Mouse (Mus musculus): ENCODE data around the gene Tnk2.

Tnk2 gene

DNA sequence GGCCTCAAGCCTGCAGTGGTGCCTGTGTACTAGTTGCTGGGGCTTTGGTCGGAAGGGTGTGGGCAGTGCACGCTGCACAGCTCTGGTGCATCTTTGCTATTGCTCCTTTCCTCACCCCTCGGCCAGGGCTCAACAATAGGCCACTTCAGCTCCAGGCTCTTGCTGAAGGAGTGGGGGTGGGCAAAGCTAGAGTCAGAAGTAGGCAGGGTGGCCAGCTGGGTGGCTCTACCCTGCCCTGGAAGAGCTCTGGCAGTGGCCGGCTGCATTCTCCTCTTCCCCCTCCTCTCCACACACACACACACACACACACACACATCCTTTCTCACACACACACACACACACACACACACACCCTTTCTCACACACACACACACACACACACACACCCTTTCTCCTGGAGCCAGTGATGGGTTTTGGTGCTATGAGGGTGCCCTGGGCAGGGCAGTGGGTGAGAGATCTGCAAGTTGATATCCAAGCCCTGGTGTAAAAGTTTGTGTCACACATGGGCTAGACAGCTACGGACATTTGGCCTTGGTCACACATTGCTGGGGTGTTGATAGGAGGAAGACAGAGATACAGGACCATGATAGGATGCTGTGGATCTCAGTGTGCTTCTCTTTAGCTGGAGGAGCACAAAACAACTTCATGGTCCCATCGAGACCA is 10.5 kb downstream of the Tnk2 start:
- in situ Hi-C loops (cut with MboI; ENCODE audit: low pct_unique_long_range_greater_than_20kb in 1 of 2, low sequenced_read_pairs in 2 of 2, unreplicated experiment in 1 of 2): loop anchor here (5.0 kb wide), 1 partner anchor 33 kb away; no protein-coding TSS in a partner anchor

DNA sequence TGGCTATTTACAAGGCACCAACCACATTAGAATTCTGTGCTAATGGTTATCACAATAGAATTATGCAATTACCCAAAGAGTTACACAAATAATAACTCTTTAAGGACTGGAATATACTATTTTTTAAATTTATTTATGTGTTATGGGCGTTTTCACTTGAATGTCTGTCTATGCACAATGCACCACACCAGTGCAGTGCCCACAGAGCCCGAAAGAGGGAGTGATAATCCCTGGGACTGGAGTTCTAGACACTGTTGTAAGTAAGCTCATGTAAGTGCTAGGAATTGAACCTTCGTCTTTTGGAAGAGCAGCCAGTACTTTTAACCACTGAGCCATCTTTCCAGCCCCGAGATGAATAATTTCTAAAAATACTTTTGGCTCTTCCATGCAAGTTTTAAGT is 11.9 kb downstream of the Tnk2 start:
- in situ Hi-C loops (cut with MboI; ENCODE audit: low pct_unique_long_range_greater_than_20kb in 1 of 2, low sequenced_read_pairs in 2 of 2, unreplicated experiment in 1 of 2): no loop called here

DNA sequence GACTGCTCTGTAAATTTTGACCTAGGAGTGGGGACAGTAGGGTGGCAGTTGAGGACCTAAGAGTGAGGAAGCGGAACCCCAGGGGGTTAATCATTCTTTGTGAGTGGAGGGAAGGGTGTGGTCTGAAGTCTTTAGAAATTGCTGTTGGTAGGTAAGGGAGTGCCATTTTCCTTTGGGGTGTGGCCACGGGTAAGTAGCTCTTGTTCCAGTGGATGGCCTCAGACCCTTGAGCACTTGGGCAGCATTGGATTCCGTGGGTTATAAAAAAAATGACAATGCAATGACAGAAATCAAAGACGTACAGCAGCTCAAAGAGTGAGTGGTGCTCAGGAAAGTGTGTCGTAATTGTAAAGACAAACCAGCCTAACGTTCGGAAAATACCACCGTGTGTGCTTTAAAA is 12.6 kb downstream of the Tnk2 start:
- in situ Hi-C loops (cut with MboI; ENCODE audit: low pct_unique_long_range_greater_than_20kb in 1 of 2, low sequenced_read_pairs in 2 of 2, unreplicated experiment in 1 of 2): no loop called here

DNA sequence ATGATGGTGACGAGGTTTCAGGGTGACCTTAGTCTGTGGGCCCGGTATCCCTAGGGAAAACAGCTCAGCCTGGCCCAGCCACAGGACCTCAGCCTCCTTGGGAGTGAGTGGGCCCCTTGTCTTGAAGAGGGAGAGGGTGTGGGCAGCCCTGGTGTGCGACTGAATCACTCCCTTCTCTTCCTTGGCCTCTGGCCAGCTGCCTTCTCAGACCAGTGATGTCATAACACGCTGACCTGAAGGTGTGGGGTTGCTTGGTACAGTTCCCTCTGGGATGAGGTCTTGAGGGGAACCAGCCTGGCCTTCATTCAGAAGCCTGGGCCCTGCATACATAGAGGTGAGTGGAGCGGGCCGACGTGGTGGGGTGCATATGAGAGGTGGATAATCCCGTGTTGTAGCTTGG is 13.1 kb downstream of the Tnk2 start:
- in situ Hi-C loops (cut with MboI; ENCODE audit: low pct_unique_long_range_greater_than_20kb in 1 of 2, low sequenced_read_pairs in 2 of 2, unreplicated experiment in 1 of 2): no loop called here

DNA sequence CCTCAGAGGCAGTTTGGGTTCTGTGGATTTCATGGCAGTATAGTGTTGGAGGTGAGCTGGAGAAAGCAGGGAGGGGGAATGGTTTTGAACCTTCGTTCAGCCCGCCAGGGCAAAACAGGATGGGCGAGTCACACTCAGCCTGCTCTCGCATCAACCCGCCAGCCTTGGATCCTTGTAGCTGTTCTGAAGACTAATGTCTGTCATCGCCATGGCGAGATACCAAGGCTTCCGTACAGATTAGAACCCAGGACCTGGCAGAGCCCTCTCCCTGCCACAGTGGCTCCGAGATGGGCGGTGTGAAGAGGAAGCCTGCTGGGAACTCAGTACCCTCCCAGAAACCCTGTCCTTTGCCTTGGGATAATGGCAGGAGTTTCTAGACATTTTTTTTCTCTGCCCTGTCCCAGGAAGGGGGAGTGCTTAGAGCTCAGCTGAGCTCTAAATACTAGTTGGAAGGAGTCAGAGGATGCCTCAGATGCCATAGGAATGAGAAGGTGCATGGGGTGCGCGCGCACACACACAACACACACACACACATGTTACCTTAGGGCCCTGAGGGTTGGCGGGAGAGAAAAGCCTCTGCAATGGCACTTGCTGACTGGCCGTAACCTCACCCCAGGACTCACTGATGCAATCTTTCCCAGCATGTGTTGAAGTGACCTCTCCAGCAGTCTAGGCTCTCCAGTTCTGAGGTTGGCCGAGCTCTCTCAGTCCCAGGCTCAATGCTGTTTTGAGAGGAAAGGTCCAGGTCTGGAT is 14.0 kb downstream of the Tnk2 start:
- in situ Hi-C loops (cut with MboI; ENCODE audit: low pct_unique_long_range_greater_than_20kb in 1 of 2, low sequenced_read_pairs in 2 of 2, unreplicated experiment in 1 of 2): no loop called here

DNA sequence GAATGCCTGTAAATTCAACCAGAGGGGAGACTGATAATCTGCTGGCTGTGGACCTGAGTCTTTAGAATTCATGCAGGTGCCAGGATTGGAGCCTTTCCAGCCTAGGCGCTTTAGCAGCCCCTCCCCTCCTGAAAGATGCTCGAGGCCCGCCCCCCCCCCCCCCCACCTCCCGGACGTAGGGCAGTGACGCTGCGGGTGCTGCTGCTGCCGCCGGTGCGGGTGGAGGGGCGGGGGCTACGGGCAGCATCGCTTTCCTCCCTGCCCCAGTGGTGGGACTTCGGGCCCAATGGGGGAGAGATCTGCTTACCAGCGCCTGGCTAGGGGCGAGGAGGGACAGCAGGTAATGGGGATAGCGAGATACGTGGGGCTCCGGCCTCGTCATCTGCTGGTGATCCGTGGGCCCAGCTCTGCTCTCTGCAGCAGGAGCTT is 15.1 kb downstream of the Tnk2 start:
- in situ Hi-C loops (cut with MboI; ENCODE audit: low pct_unique_long_range_greater_than_20kb in 1 of 2, low sequenced_read_pairs in 2 of 2, unreplicated experiment in 1 of 2): no loop called here

DNA sequence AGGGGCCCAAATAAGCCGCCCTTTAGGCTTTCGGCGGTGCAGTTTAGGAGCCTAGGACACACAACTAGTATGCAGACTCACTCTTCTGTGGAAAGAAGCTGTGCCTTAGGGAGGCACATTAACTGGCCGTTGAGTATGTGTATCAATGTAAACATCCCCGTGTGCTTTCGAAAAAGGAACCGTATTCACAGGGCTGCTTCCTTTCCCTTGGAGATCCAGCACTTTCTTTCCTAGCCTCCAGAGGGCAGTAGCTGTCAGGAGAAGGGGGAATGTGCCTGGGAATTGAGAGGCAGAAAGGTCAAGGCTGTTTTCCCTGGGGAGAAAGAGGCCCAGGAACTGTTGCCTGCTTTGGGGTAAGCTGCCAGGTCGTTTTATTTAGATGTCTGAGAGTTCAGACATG is 15.7 kb downstream of the Tnk2 start:
- in situ Hi-C loops (cut with MboI; ENCODE audit: low pct_unique_long_range_greater_than_20kb in 1 of 2, low sequenced_read_pairs in 2 of 2, unreplicated experiment in 1 of 2): no loop called here

DNA sequence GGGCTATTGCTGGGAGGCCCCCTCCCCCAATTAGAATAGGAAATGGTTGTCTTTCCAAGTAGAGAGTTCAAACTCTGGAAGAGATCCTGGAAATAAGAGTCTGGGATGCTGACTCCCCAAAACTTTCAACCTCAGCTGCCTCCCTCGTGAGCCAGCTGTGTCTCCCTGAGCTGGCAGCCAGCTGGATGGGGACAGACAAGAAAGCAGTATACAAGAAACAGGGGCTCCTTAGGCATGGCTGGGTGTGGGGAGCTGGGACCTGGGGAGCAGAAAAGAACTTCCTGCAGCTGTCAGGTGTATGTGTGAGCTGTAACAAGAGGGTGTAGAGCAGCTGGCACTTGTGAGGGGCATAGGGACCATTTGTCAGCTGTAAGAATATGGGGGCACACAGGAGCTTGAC is 16.4 kb downstream of the Tnk2 start:
- in situ Hi-C loops (cut with MboI; ENCODE audit: low pct_unique_long_range_greater_than_20kb in 1 of 2, low sequenced_read_pairs in 2 of 2, unreplicated experiment in 1 of 2): no loop called here

DNA sequence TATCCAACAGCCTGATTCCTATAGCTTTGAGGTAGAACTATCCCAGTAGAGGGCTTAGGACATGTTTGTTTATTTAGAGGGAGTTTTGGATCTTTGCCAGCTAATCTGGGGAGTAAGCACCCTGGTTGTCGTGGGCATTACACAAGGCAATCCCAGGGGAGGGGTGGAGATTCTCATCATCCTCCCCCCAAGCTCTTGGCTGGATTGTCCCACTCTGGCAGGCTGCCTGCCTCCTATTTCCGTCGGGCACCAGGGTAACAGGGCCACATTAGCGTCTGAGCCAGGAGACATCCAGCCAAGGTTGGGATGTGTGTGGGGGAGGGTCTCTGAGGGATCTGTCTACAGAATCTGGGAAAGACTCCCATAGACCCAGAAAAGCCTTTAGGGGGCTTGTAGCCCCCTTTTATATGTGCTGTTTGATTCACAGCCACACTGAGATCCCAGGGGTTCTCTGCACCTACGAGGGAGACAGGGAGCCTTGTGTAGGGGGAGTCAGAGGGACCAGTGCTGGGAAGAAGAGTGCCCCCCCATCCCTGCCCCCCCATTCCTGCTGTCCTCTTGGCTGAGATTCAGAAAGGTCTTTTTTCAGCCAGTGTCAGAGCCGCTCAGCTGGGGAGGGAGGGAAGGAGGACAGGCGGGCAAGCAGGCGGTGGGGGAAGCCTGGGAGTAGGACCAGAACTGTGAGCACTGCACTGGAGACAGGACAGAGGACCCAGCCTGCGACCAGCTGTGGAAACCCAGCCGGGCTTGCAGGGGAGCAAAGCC is 17.1 kb downstream of the Tnk2 start:
- in situ Hi-C loops (cut with MboI; ENCODE audit: low pct_unique_long_range_greater_than_20kb in 1 of 2, low sequenced_read_pairs in 2 of 2, unreplicated experiment in 1 of 2): no loop called here

DNA sequence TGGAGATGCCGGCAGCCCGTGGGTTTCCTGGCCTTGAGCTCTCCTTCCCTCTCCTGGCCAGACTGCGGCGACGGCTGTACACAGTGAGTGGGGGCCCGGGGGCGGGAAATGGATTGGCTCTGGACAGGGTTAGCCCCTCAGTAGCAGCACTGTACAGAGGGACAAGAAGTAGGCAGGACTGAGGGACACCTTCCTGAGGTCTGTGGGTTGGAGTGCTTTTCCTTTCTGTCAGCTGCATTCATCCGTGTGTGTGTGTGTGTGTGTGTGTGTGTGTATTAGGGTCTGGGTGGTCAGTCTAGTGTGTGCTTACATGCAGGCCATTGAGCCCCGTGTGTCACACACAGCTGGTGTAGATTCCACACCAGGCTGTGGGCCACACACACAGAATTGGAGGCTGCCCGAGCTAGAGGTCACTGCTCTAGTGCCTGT is 17.8 kb downstream of the Tnk2 start:
- in situ Hi-C loops (cut with MboI; ENCODE audit: low pct_unique_long_range_greater_than_20kb in 1 of 2, low sequenced_read_pairs in 2 of 2, unreplicated experiment in 1 of 2): no loop called here

DNA sequence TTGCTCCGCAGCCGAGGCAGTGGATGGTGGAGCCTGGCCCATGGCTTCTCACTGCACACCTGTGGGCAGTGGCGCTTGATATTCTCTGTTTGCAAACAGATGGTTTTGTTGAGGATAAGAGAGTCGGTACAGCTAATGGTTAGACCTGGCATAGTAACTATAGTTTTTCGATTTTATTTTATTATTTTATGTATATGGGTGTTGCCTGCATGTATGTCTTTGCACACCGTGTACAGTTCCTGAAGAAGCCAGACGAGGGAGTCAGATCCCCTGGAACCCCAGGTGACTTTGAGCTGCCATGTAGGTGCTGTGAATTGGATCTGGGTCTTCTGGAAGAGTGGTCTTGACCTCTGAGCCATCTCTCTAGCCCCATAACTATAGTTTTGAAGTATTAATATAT is 18.7 kb downstream of the Tnk2 start:
- in situ Hi-C loops (cut with MboI; ENCODE audit: low pct_unique_long_range_greater_than_20kb in 1 of 2, low sequenced_read_pairs in 2 of 2, unreplicated experiment in 1 of 2): no loop called here

DNA sequence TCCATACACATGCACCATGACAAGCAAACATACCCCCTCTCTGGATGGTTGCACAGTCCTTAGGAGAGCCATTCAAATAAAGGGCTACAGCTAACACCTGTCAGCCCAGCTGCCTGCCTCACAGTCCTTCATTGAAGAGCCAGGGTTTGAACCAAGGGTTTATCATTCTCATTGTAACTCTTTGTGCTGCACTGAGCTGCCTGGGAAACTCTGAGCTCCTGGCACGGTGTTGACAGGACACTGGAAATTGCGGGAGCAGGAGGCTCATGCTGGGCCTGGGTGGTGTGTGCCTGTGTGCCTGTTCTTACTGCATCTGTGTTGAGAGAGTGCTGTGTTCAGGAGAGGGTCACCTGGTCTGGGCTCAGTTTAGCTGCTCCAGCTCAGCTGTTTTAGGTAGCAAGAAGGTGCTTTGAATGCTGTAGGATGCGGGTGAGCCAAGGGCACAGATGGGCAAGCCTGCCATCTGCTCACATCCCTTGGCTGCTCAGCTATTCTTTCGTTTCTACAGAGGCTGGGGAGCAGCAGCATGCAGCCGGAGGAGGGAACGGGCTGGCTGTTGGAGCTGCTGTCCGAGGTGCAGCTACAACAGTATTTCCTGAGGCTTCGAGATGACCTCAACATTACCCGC is 19.7 kb downstream of the Tnk2 start:
- in situ Hi-C loops (cut with MboI; ENCODE audit: low pct_unique_long_range_greater_than_20kb in 1 of 2, low sequenced_read_pairs in 2 of 2, unreplicated experiment in 1 of 2): no loop called here

DNA sequence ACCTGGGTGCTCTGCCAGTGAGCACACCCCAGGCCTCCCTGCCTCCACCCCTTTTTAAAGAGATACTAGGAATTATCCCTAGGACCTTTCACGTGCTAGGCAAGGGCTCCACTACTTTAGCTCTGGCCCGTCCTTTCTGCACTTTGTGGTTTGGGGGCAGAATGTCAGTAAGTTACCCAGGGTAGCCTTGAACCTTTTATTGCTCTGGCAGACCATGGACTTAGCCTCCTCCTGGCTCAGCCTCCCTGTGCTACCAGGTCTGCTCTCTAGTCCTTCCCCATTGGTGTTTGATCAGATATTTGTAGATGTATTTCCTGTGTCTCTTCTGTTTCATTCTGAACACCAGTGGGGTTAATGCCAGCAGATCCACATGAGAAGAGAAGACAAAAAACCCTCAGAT is 20.5 kb downstream of the Tnk2 start:
- in situ Hi-C loops (cut with MboI; ENCODE audit: low pct_unique_long_range_greater_than_20kb in 1 of 2, low sequenced_read_pairs in 2 of 2, unreplicated experiment in 1 of 2): no loop called here

DNA sequence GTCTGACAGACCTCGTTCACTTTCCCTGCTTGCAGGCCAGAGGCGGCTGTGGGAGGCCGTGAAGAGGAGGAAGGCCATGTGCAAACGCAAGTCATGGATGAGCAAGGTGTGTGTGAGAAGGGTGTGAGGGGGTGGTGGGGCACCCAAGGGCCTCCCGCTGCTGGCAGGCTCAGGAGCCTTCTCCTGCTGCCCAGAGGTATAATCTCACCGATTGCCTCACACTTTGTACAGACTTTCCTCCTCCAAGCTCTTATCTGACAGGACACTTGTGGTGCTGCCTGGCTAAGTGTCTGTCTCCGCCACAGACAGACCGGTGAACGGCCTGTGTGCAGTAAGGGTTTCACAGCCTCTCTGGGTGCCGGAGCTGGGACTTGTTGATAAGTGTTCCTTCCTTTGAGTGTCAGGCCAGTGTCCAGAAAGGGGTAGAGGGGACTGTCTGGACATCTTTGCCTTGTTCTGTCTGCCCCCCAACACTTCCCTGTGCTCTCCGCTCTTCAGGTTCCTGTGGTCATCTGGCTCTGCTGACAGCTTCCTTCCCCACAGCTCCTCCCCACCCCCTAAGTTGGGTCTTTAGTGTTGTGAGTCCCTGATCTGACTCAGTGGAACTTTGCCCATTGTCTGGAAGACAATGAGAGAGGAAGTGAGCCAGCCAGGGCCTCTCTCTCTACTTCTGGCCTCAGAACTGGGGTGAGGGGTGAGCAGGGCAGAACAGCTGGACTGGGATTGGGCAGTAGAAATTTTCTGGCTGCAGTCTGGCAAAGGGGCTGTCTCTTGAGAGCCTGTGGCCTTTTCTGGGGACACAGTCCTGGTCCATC is 22.4 kb downstream of the Tnk2 start:
- in situ Hi-C loops (cut with MboI; ENCODE audit: low pct_unique_long_range_greater_than_20kb in 1 of 2, low sequenced_read_pairs in 2 of 2, unreplicated experiment in 1 of 2): no loop called here

DNA sequence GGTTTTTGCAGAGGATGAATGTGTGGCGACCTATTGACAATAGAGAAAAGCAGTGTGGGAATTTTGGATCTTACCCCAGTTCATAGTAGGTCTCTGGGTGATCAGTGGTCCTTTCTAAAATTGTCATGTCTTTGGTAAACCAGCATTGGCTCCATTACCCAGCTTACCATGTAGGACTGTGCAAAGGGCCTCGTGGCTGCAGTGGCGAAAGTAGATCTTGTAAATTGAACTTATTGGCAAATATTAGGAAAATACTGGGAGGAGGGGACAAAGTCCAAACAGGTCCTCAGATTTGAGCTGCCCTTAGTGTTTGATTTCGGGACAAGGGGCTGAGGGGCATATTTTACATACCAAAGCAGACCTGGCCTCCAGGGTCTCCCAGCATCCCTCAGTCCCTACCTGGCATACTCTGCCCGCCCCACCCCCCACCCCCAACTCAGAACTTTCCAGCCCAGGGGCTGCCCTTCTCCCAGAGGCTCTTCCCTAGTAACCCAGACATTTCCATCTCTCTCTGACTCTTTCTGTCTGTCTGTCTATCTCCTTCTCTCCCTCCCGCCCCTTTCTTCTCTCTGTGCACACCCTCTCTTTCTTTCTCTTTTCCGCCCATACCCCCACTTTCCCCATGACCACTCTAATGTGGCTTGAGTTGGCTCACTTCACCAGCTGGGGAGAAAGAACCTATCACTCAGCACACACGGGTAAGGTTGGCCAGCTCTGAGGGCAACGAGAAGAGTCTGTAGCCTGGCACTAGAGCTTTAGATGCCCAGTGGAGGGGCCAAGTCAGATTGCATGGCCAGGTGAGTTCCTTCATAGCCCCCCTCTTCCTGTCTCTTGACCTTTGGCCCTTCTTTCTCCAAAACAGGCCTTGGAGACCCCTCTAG is 23.2 kb downstream of the Tnk2 start:
- in situ Hi-C loops (cut with MboI; ENCODE audit: low pct_unique_long_range_greater_than_20kb in 1 of 2, low sequenced_read_pairs in 2 of 2, unreplicated experiment in 1 of 2): no loop called here

DNA sequence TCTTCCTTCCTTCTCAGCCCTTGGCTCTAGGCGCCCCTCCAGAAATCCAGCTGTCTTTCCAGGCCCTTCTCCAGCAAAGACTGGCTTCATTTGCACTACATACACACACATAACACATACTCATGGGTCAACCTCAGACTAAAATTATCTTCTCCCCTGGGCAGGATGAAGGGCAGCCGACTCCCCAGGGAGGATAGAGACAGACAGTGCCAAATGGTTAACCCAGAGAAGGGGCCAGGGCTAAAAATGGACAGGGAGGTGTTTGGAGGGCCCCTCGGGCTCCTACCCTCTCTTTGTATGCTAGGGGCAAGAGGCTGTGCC is 23.8 kb downstream of the Tnk2 start:
- in situ Hi-C loops (cut with MboI; ENCODE audit: low pct_unique_long_range_greater_than_20kb in 1 of 2, low sequenced_read_pairs in 2 of 2, unreplicated experiment in 1 of 2): no loop called here

DNA sequence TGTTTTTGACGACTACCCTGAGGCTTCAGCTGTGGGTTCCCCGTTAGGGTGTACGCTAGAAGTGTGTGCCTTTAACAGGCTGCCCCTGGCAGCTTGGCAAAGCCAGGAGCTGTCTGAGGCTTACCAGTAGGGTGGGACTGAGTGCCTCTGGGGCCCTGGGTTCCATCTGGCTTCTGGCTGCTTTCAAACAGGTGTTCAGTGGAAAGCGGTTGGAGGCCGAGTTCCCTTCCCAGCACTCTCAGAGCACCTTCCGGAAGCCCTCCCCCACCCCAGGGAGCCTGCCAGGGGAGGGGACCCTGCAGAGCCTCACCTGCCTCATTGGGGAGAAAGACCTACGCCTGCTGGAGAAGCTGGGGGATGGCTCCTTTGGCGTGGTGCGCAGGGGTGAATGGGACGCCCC is 24.4 kb downstream of the Tnk2 start:
- in situ Hi-C loops (cut with MboI; ENCODE audit: low pct_unique_long_range_greater_than_20kb in 1 of 2, low sequenced_read_pairs in 2 of 2, unreplicated experiment in 1 of 2): no loop called here

DNA sequence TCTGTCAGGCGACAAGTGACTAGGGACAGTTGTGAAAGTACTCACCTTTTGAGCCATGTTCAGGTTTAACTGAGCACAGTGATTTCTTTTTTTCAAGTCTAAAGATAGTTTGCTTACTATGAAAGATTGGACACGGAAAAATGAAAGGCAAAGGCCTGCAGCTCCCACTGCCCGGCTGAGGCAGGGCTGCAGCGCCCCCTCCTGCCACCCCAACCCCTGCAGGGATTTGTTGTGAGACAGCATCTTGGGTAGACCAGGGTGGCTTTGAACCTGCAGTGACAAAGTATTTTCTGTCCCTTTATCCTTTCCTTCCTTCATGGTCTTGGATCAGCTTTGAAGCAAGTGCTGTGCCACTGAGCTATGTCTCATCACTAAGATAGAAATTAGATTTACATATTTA is 24.8 kb downstream of the Tnk2 start:
- in situ Hi-C loops (cut with MboI; ENCODE audit: low pct_unique_long_range_greater_than_20kb in 1 of 2, low sequenced_read_pairs in 2 of 2, unreplicated experiment in 1 of 2): no loop called here
